8 mouse cellular contexts compared by ENCODE assay signal in the genomic region with DNA sequence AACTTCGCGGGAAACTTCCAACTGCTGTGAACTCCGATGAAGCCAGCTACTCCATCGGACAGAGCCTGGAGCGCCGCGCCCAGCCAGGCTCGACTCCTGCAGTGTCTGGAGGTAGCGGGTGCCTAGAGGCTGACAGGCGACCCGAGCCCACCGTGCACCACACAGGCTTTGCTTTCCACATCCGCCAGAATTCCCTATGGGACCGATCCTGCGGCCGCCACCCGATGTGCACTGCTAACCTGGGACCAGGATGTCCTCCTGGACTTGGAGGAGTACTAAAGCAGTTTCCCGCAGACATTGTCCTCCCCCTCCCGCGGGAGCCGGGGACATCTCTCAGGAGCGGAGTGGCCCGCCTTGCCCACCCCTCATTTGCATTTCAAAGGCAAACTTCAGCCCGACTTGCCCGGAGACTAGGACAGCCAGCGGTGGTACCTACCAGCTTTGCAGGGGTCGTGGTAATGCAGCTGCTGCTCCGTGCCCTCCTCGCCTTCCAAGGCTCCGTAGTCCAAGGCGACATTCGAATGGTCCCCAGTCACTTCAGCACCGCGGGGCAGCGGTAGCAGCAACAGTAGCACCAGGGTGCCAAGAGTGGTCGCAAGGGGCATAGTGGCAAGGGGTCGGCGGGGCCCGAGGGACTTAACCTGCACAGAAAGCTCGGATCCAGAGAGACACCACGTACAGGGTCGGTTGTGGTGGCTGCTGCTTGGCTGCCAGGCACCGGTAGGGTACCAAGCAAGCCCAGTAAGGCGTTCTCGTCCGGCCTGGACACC. TPM values are rescaled to one million over a fixed set of nuclear protein-coding genes. Genes with fewer than 3 reads are reported as not detected.
DNase-seq lines count a peak whose midpoint lies in the region; ATAC-seq and TF ChIP-seq lines count a peak whose summit lies in the region.

No protein-coding gene starts in this region.

- peak overlapping the region; percentile 57 for H3K9ac ChIP-seq in forebrain, embryonic 14.5 days (ENCODE audit: low read length)
- peak overlapping the region; percentile 52 for H3K9ac ChIP-seq in limb, embryonic 12.5 days (replicated peaks)
- peak overlapping the region; percentile 47; the same call in 1 of the 2 replicates for H3K9ac ChIP-seq in stomach, postnatal 0 days (ENCODE audit: low read length)

- no peak for TF ChIP-seq CTCF in testis, adult 2 months (IDR thresholded peaks at IDR 0.05; ENCODE audit: control insufficient read depth, insufficient read depth, insufficient replicate concordance, low read depth, low read length)
- TF ChIP-seq CTCF in stomach, postnatal 0 days (IDR thresholded peaks at IDR 0.05; ENCODE audit: low read depth): no peak
- TF ChIP-seq CTCF in thymus, adult 2 months (IDR thresholded peaks at IDR 0.05; ENCODE audit: borderline replicate concordance, control insufficient read depth, extremely low read depth, insufficient read depth, low read length, poor library complexity): no peak

- H3K4me2 ChIP-seq in forebrain, embryonic 14.5 days (ENCODE audit: low read length): peak overlapping the region; percentile 93
- peak overlapping the region; percentile 99 for H3K4me2 ChIP-seq in limb, embryonic 12.5 days
- H3K4me2 ChIP-seq in stomach, postnatal 0 days (replicated peaks; ENCODE audit: low read depth): peak overlapping the region; percentile 77

- intact Hi-C loops in left cerebral cortex, postnatal 25 days (cut with DNase I): no loop called here

- no peaks in the 10 kb centered on the region for H3K9me3 ChIP-seq in forebrain, embryonic 14.5 days (replicated peaks; ENCODE audit: control insufficient read depth, low read length)
- no peaks in the 10 kb centered on the region for H3K9me3 ChIP-seq in limb, embryonic 12.5 days
- no peaks in the 10 kb centered on the region for H3K9me3 ChIP-seq in stomach, postnatal 0 days (ENCODE audit: control insufficient read depth, low read length)

- TF ChIP-seq POLR2A in testis, adult 2 months (IDR thresholded peaks at IDR 0.05; ENCODE audit: control insufficient read depth, low read depth, low read length): no peak
- TF ChIP-seq POLR2A in thymus, adult 2 months (IDR thresholded peaks at IDR 0.05; ENCODE audit: control insufficient read depth, extremely low read depth, insufficient read depth, low read length, poor library complexity): no peak

- no peak for DNase-seq in testis, postnatal 10 days (ENCODE audit: low spot score)
- DNase-seq in forebrain, embryonic 14.5 days (ENCODE audit: low spot score): peak; percentile 11
- DNase-seq in stomach, postnatal 0 days (ENCODE audit: low spot score): peak; percentile 23
- DNase-seq in thymus, adult 2 months: no peak
- DNase-seq in right cerebral cortex, postnatal 36 days (ENCODE audit: low spot score in 2 of 2): no peak
- no peak for DNase-seq in left cerebral cortex, postnatal 25 days (ENCODE audit: low spot score in 2 of 2)

- ATAC-seq in forebrain, embryonic 14.5 days: peak; percentile 66
- 0 out of 2 replicates have a peak, but pooled peaks have one; percentile 28 for ATAC-seq in limb, embryonic 12.5 days (ENCODE audit: insufficient number of reproducible peaks, insufficient read depth, low FRiP score, low TSS enrichment, low read depth)
- ATAC-seq in stomach, postnatal 0 days (ENCODE audit: low FRiP score, low TSS enrichment): 0 out of 2 replicates have a peak, but pooled peaks have one; percentile 4

- H3K36me3 ChIP-seq in testis, adult 2 months (ENCODE audit: control insufficient read depth, insufficient read depth, low read length): no peaks in the 10 kb centered on the region
- H3K36me3 ChIP-seq in forebrain, embryonic 14.5 days (ENCODE audit: control insufficient read depth, insufficient read depth, low read length): peaks cover 3% of the 10 kb centered on the region; the same call in 1 of the 2 replicates
- H3K36me3 ChIP-seq in limb, embryonic 12.5 days: peaks cover 7% of the 10 kb centered on the region
- no peaks in the 10 kb centered on the region for H3K36me3 ChIP-seq in stomach, postnatal 0 days (ENCODE audit: control insufficient read depth, insufficient read depth, low read length)
- H3K36me3 ChIP-seq in thymus, adult 2 months (ENCODE audit: control insufficient read depth, insufficient read depth, low read length): no peaks in the 10 kb centered on the region

- TF ChIP-seq EP300 in stomach, postnatal 0 days (optimal IDR thresholded peaks at IDR 0.05): no peak

- no peaks in the 10 kb centered on the region for H3K27me3 ChIP-seq in testis, adult 2 months (ENCODE audit: control insufficient read depth, insufficient read depth, low read length)
- peaks cover 26% of the 10 kb centered on the region for H3K27me3 ChIP-seq in forebrain, embryonic 14.5 days (replicated peaks; ENCODE audit: control insufficient read depth, insufficient read depth, low read length)
- peaks cover 66% of the 10 kb centered on the region for H3K27me3 ChIP-seq in limb, embryonic 12.5 days
- peaks cover 3% of the 10 kb centered on the region; the same call in 1 of the 2 replicates for H3K27me3 ChIP-seq in stomach, postnatal 0 days (ENCODE audit: control insufficient read depth, insufficient read depth, low read length)
- peaks cover 7% of the 10 kb centered on the region; the same call in 1 of the 2 replicates for H3K27me3 ChIP-seq in thymus, adult 2 months (ENCODE audit: control insufficient read depth, insufficient read depth, low read length)

- H3K27ac ChIP-seq in testis, adult 2 months (ENCODE audit: control insufficient read depth, insufficient read depth, low read depth, low read length): no peak overlapping the region
- H3K27ac ChIP-seq in forebrain, embryonic 14.5 days (ENCODE audit: low read depth, low read length): no peak overlapping the region
- H3K27ac ChIP-seq in limb, embryonic 12.5 days: no peak overlapping the region
- no peak overlapping the region for H3K27ac ChIP-seq in stomach, postnatal 0 days (replicated peaks)
- no peak overlapping the region for H3K27ac ChIP-seq in thymus, adult 2 months (ENCODE audit: control insufficient read depth, insufficient read depth, low read length)

- H3K4me1 ChIP-seq in testis, adult 2 months (ENCODE audit: control insufficient read depth, insufficient read depth, low read length): peaks cover 10% of the 10 kb centered on the region
- H3K4me1 ChIP-seq in forebrain, embryonic 14.5 days (ENCODE audit: control insufficient read depth, insufficient read depth, low read length): peaks cover 10% of the 10 kb centered on the region; the same call in 1 of the 2 replicates
- peaks cover 15% of the 10 kb centered on the region for H3K4me1 ChIP-seq in limb, embryonic 12.5 days (replicated peaks)
- no peaks in the 10 kb centered on the region for H3K4me1 ChIP-seq in stomach, postnatal 0 days (replicated peaks; ENCODE audit: control insufficient read depth, insufficient read depth)
- H3K4me1 ChIP-seq in thymus, adult 2 months (replicated peaks; ENCODE audit: control insufficient read depth, insufficient read depth, low read length): peaks cover 3% of the 10 kb centered on the region; the same call in 1 of the 2 replicates

- under 1% methylated on average over 46 of the region's 46 CpGs for WGBS in forebrain, embryonic 14.5 days
- WGBS in limb, embryonic 12.5 days: 1% methylated on average over 46 of the region's 46 CpGs
- WGBS in stomach, postnatal 0 days: 2% methylated on average over 46 of the region's 46 CpGs
- WGBS in thymus, adult 2 months: 5% methylated on average over 46 of the region's 46 CpGs

- H3K4me3 ChIP-seq in testis, adult 2 months (ENCODE audit: control insufficient read depth, low read depth, low read length): peak overlapping the region; percentile 6
- peak overlapping the region; percentile 39 for H3K4me3 ChIP-seq in forebrain, embryonic 14.5 days (ENCODE audit: low read depth, low read length)
- peak overlapping the region; percentile 49 for H3K4me3 ChIP-seq in limb, embryonic 12.5 days (replicated peaks)
- peak overlapping the region; percentile 42 for H3K4me3 ChIP-seq in stomach, postnatal 0 days (ENCODE audit: low read depth, low read length)
- no peak overlapping the region for H3K4me3 ChIP-seq in thymus, adult 2 months (ENCODE audit: control insufficient read depth, insufficient read depth, low read length)

RNA-seq across cellular contexts. Expression of gene Tll2, which starts 0.4 kb away (rescaled TPM):
- polyA plus RNA-seq in testis, adult 2 months (2012; rRNA removed): 0.32 and 0.40 TPM in 2 replicates
- polyA plus RNA-seq in forebrain, embryonic 14.5 days (2014; fragmentation: Nextera tagmentation; extraction: Ambion mirVana): 0.89 and 0.97 TPM in 2 replicates
- polyA plus RNA-seq in limb, embryonic 12.5 days (2016; fragmentation: Nextera tagmentation; extraction: Ambion mirVana): 0.28 and 0.36 TPM in 2 replicates
- polyA plus RNA-seq in stomach, postnatal 0 days (2015; fragmentation: Nextera tagmentation; extraction: Ambion mirVana): 0.06 and 0.27 TPM in 2 replicates
- polyA plus RNA-seq in thymus, adult 2 months (2012; rRNA removed): 0.05 and 0.09 TPM in 2 replicates
- 1 to 10 TPM; 1.0 to 1.6 TPM for total RNA-seq in left cerebral cortex, postnatal 25 days (2021)

RNA-seq across cellular contexts. Expression of gene Tm9sf3, which starts 57.6 kb away (rescaled TPM):
- polyA plus RNA-seq in testis, adult 2 months (2012; rRNA removed): 29.6 and 40.4 TPM in 2 replicates
- 81.5 and 88.2 TPM in 2 replicates for polyA plus RNA-seq in forebrain, embryonic 14.5 days (2014; fragmentation: Nextera tagmentation; extraction: Ambion mirVana)
- 141 and 158 TPM in 2 replicates for polyA plus RNA-seq in limb, embryonic 12.5 days (2016; fragmentation: Nextera tagmentation; extraction: Ambion mirVana)
- 138 and 143 TPM in 2 replicates for polyA plus RNA-seq in stomach, postnatal 0 days (2015; fragmentation: Nextera tagmentation; extraction: Ambion mirVana)
- 56.9 and 59.7 TPM in 2 replicates for polyA plus RNA-seq in thymus, adult 2 months (2012; rRNA removed)
- total RNA-seq in left cerebral cortex, postnatal 25 days (2021): 100 to 1,000 TPM; 135 to 144 TPM

Comparison
In these comparisons a context has a peak if more than half of its experiments do, and no peak if none do; other contexts are left out.
1. DNase-seq: peak in forebrain, embryonic 14.5 days (single experiment) and stomach, postnatal 0 days (single experiment); none in testis, postnatal 10 days (single experiment), thymus, adult 2 months (single experiment), right cerebral cortex, postnatal 36 days (0 of 2) and left cerebral cortex, postnatal 25 days (0 of 2).
2. ATAC-seq: peak in every context shown above with its lines; median percentile 66 in forebrain, embryonic 14.5 days; 28 in limb, embryonic 12.5 days; 4 in stomach, postnatal 0 days.
3. Peak in every context shown above with its lines, with median percentiles within 50 percentile points of each other: H3K4me2 ChIP-seq and H3K9ac ChIP-seq.